Mouse (Mus musculus): ENCODE results near the gene Otud7b.

The Otud7b gene

DNA sequence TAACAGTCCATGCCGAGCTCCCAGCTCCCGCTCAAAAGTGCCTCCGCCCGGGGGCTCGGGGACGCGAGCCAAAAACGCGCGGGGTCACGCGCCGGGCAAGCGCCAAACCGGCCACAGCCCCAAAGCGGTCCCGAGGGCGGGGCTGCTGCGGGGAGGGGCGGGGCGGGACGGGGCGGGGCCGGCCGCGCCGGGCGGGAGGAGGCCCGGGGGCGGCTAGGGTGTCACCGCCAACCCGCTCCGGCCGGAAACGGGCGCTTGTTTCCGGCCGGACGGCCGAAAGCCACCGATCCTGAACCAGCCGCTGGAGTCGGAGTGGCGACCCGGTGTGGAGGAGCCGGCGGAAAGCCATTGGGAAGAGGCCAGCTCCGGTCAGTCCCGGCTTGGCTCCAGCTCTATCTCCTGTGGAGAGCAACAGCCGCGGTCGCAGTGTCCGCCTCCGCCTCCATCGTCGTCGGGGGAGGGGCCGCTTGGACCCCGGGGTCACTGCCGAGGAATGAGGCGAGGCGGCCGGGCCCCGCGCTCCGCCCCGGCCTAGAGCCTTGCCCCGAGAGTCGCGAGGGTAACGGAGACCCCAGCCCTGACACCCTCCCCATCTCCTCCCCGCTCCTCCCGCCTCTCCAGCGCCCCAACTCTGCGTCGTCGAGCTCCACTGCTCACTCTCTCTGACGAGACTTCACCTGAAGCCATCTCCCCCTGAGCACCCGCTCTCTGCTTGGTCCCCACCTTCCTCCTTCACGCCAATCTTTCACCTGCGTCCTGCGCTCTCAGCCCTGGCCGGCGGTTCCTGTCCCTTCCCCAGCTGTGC is at the start of gene Otud7b:
TSS of gene Otud7b (plus strand) at position 267 of the 805 bp plus-strand sequence.
- peak; percentile 74 for DNase-seq (ENCODE audit: low read depth)

DNA sequence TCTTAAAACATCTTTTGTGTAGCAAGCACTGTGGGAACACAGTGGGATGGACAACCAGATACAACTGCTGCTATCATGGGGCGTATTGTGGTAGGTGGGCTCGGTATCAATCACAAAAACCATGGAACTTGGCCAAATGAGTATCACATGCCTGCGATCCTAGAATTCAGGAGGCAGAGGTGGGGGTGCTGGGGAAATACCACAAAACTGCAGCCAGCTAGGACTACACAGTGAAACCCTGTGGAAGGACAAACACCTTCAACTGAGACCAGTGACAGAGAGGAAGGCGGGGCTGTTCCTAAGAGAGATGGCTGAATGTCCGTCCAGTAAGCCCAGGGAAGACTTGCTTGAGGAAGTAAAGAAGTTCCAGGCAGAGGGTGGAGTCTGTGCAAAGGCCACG is 49.0 kb upstream of the Otud7b start:
- DNase-seq (ENCODE audit: low read depth), result no peak

DNA sequence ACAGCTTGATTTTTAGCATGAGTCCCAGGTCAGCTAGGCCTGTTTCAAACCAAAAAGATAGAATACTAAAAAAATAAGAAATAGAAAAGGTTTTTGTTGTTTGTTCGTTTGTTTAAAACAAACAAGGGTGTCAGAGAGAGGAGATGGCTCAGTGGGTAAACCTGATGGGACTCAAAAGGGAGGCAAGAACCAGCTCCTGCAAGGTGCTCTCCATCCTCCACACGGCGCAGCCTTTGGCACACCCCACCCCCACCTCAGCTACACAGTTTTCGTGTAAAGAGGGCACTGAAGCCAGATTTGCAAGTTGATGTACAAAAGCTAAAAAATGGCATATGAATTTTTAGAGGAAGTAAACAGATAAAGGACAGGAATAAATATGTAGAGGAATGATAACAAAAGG is 48.3 kb upstream of the Otud7b start:
- no peak for DNase-seq (ENCODE audit: low read depth)

DNA sequence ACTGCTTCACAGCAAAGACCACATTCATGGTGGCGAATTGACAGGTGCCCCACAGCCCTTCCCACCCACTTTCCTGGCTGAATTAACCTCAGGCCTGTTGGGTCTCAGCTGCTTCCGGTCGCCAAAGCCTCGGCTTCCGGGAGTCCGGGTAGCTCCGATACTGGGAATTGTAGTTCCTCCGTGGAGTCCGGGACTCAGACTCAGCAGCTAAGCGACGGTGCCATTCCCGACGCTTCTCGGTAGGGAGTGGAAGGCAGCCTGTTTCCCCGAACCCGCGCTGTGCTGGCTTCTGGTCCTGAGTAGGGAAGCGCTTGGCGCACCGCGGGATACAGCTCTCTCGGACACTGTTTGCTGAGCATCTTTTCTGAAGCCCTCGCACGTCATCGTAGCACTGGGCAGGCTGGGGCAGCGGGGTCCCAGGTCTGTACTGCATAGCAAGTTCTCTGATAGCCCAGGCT is 46.6 kb upstream of the Otud7b start:
- DNase-seq (ENCODE audit: low read depth), result peak; percentile 93

DNA sequence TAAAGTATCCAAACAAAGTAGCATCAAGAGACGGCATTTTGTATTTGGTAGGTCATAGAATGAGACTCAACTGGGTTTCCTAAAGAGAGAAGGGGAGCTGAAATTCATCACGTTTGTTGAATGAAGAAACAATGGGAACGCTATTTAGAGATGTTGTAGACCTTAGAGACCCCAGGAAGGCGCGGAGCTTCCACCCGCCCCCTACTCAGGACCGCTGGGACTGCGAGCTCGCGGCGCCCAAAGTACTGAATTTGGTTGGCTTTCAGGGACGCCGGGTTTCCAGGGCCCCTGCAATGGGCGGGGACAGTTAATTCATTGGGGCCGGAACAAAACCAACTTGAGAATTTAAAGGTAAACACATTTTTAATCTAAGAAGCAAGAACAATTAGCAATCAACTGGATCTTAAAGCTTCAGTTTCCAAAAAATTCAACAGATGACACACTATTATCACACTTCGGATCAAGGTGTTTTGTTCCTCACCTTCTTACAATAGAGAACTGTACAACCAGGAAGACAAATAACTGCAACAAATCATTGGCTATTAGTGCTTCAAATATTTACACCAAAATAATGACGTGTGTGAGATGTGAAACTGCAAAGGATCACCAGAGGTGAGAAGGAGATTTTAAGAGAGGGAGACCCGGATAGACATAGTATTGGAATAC is 46.0 kb upstream of the Otud7b start, which contains the start of gene Vps45:
TSS of gene Vps45 (minus strand) at position 236 of the 666 bp plus-strand sequence.
- DNase-seq (ENCODE audit: low read depth), result peak; percentile 83

DNA sequence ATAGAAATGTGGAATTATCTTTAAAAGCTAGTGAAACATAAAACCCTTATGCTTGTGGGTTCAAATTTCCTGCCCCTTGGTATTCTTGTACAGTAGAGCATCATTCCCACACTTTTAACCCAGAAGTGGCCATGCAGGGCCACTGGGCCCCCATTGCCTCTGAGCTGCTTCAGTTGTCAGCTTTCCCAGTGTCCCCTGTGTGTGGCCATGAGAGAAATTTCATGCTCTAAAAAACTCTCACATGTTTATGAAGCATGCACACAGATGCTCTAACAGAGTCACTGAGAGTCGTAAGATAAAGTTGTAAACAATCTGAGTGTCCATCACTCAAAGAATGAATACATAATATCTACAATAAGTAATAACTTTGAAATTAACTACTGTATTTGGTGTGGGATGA is 44.2 kb upstream of the Otud7b start:
- no peak for DNase-seq (ENCODE audit: low read depth)

DNA sequence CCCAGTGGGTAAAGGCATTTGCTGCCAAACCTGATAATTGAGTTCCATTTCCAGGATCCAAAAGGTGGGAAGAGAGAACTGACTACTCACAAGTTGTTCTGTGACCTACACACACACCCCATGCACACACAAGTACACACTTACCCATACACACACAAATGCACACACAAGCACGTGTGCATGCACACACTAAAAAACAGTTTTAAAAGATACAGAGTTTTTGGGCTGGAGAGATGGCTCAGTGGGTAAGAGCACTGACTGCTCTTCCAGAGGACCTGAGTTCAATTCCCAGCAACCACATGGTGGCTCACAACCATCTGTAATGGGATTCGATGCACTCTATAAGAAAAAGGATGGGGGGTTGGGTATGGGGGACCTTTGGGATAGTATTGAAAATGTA is 41.0 kb upstream of the Otud7b start:
- DNase-seq (ENCODE audit: low read depth), result no peak

GRCm38 (mm10) chr3:96064217-96064616 is 40.1 kb upstream of the Otud7b start:
- DNase-seq (ENCODE audit: low read depth), result peak; percentile 33

DNA sequence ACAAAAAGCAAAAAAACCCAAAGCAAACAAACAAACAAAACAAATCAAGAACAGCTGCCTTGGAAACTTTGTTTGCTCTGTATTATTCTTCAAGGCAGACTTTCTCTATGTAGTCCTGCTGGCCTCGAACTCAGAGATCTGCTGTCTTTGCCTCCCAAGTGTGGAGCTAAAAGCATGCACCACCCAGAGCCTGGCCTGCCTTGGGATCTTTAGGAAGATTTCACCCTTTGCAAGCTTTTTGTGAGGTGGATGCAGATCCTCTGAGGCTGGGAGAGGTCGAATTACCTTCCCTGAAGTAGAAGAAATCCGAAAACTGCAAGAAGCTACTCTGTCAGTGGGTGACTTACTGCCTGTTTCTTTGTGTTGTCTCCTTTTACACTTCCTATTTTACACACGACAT is 39.2 kb upstream of the Otud7b start:
- DNase-seq (ENCODE audit: low read depth), result no peak

DNA sequence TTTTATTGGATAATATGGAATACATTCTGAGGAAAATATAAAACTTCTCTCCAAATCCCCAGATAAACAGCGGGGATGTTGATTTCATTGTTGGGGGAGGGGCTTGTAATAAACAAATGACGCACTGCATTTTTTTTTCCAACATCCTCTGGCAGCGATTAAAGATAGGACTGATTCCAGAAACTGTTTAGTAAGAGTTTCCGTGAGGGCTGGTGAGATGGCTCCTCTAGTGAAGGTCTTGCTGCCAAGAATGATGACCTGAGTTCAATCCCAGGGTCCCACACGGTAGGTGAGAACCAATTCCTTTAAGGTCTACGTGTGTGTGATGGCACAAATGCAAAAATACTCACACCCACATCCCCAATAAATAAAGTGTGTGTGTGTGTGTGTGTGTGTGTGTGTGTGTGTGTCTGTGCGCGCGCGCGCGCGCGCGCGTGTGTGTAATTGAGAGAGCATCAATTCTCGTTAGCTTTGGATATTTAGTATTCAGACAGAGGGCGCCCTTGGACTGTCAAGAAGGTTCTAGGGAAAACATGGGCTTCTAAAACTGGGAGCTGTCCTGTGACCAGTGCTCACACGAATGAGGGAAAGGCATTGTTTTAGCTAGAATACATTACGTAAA is 38.5 kb upstream of the Otud7b start:
- DNase-seq (ENCODE audit: low read depth), result peak; percentile 87

GRCm38 (mm10) chr3:96066741-96067140 is 37.6 kb upstream of the Otud7b start:
- DNase-seq (ENCODE audit: low read depth), result no peak

DNA sequence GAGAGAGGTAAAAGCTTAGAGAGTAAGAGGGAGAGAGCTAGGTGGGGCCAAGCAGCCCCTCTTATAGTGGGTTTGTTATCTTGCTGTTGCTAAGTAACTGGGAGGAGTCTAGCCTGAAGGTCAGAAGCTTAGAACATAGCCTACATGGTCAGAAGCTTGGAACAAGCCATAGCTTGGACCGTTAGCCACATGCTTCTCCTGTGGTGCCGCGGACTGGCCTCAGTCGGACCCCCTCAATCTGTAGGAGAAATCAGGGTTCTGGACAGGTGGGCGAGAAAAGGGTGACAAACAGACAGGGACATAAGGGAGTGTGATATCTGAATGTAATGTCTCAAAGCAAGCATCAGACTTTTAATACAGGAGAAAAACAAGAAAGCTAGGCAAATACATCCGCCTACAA is 35.3 kb upstream of the Otud7b start:
- DNase-seq (ENCODE audit: low read depth), result no peak

DNA sequence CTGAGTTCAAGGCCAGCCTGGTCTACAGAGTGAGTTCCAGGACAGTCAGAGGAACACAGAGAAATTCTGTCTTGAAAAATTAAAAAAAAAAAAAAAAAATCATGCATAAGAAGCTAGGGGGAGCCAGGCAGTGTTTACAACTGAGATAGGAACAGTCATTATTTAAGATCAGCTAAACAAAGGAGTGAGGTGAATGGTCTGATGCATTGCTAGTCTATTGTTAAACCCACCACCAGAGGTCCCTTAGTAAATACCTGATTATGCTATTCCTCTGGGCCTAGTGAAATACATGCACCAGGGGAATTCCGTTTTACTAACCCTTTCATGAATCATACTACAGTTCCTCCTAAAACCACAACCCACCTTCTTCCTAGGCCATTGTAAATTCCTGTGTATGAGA is 34.8 kb upstream of the Otud7b start:
- DNase-seq (ENCODE audit: low read depth), result peak; percentile 89

- peak; percentile 33 for DNase-seq (ENCODE audit: low read depth)
These were observed 34.1 kb upstream of the Otud7b start for GRCm38 (mm10) chr3:96070241-96070640.

DNA sequence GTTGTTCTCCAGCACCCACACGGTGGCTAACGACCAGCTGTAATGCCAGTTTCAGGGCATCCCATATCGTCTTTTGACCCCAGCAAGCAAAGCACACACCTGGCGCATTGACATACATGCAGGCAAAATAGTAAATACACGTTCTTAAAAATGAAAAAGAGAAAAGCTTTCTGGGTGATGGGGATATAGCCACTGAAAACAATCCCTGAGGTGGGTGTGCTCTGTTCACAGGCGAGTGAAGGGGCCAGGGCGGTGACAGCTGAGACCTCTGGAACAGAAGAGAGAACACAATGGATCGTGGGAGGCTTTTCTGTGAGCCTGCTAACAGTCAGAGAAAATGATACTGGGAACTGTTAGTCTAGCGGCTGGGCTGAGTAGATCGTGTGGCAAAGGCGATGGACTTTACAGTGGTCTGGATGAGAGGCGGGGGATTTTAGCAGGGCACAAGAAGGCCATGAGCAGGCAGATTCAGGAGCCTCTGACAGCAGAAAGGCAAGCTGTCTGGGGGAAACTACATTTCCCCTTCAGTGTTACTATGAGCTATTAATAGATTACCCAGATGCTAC is 31.3 kb upstream of the Otud7b start:
- no peak for DNase-seq (ENCODE audit: low read depth)

DNA sequence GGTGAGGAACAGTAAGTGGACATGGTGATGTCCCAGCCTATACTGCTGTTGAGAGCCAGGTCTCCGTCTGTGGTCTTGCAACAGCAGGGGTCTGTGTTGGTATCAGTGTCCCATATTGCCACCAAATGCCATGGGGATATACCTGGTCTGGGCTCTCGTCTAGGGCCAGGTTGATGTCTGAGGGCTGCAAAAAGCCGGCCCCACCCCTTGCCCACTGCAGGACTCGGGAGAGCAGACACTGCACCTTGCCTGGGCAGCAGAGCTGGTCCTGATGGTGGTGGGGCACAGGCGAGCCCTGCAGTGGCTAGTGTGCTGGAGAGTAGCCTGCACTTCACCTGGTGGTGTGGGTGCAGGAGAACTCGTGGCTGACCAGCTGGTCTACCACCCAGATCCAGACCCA is 26.3 kb upstream of the Otud7b start:
- no peak for DNase-seq (ENCODE audit: low read depth)

- no peak for DNase-seq (ENCODE audit: low read depth)
These were observed 25.6 kb upstream of the Otud7b start for GRCm38 (mm10) chr3:96078711-96079110.

GRCm38 (mm10) chr3:96081006-96081405 is 23.3 kb upstream of the Otud7b start:
- DNase-seq (ENCODE audit: low read depth), result peak; percentile 75

DNA sequence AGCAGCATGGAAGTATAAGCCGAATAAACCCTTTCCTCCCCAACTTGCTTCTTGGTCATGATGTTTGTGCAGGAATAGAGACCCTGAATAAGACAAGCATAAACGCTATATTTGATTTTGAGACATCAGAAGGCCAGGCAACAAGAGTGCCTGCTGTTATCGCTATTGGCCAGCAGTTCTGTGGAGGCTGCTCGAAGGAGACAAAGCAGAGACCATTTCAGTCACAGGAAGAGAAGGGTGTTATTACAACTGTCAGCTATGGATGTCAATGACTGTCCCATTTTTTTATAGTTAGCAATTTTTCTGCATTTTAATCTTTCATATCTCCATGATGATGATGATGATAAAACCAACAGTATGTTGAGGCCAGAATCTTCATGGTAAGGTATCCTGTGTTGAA is 22.7 kb upstream of the Otud7b start:
- no peak for DNase-seq (ENCODE audit: low read depth)

- DNase-seq (ENCODE audit: low read depth), result no peak
These were observed 22.2 kb upstream of the Otud7b start for GRCm38 (mm10) chr3:96082100-96082499.

GRCm38 (mm10) chr3:96082714-96083508 is 21.4 kb upstream of the Otud7b start:
- peak; percentile 25 for DNase-seq (ENCODE audit: low read depth)

Measured in 416B (cell line).